Mouse (Mus musculus) midbrain, embryonic 13.5 days (tissue): ENCODE measurements around the gene Drc3. TPM values are rescaled to one million over a fixed set of nuclear protein-coding genes. Genes with fewer than 3 reads are reported as not detected.

Source experiments
- ATAC-seq: fragments of 200-750 bp; cut with Nextera tagmentation; 2 replicates; pipeline ENCODE4 v1.8.0; 2017; ENCODE audit warnings: mild to moderate bottlenecking, moderate TSS enrichment, moderate library complexity
- H3K27ac ChIP-seq: fragments of 300-500 bp; sonication (generic); 2 replicates; pipeline ENCODE4 v1.5.1; 2015; ENCODE audit warnings: inconsistent platforms, mild to moderate bottlenecking, moderate library complexity
- H3K27me3 ChIP-seq: fragments of 300-500 bp; sonication (generic); 2 replicates; pipeline ENCODE4 v1.6.1; 2015; ENCODE audit warnings: mild to moderate bottlenecking, inconsistent platforms
- H3K36me3 ChIP-seq: fragments of 300-500 bp; sonication (generic); 2 replicates; pipeline ENCODE4 v1.6.1; 2015; ENCODE audit warnings: mild to moderate bottlenecking, inconsistent platforms
- H3K4me1 ChIP-seq: fragments of 300-500 bp; sonication (generic); replicated peaks from 2 replicates; pipeline ENCODE4 v1.6.1; 2015; ENCODE audit warnings: inconsistent platforms
- H3K4me2 ChIP-seq: fragments of 300-500 bp; sonication (generic); replicated peaks from 2 replicates; pipeline ENCODE4 v1.6.1; 2015; ENCODE audit warnings: moderate library complexity, mild to moderate bottlenecking, inconsistent platforms
- H3K4me3 ChIP-seq: fragments of 300-500 bp; sonication (generic); replicated peaks from 2 replicates; pipeline ENCODE4 v1.5.1; 2015; ENCODE audit warnings: mild to moderate bottlenecking, inconsistent platforms
- H3K9ac ChIP-seq: fragments of 300-500 bp; sonication (generic); replicated peaks from 2 replicates; pipeline ENCODE4 v1.6.1; 2015; ENCODE audit warnings: mild to moderate bottlenecking, inconsistent platforms
- H3K9me3 ChIP-seq: fragments of 300-500 bp; sonication (generic); 2 replicates; pipeline ENCODE4 v1.6.1; 2016; ENCODE audit warnings: mild to moderate bottlenecking, inconsistent platforms
- WGBS: fragments of 180-500 bp; shearing (Covaris S2); methylation state at CpG from one replicate; pipeline ENCODE4 v1.1.7; 2015; 5-methylcytosine and 5-hydroxymethylcytosine counted together
- polyA plus RNA-seq: library from polyadenylated mRNA; unstranded; fragments of >200 nt; fragmentation: Nextera tagmentation; extraction: Ambion mirVana; gene quantifications from 2 replicates; pipeline ENCODE4 v1.2.1, GENCODE M21; 2015

Gene Drc3
- polyA plus RNA-seq, 1 experiment from 2014 or later = 5.1 TPM

- Histone ChIP-seq H3K9me3 (no peaks in the 10 kb centered on the region), H3K27ac (no peak overlapping the region), H3K36me3 (peaks cover 13% of the 10 kb centered on the region), H3K4me3 (no peak overlapping the region), H3K4me2 (no peak overlapping the region), H3K9ac (no peak overlapping the region), H3K4me1 (peaks cover 25% of the 10 kb centered on the region), H3K27me3 (no peaks in the 10 kb centered on the region)
- ATAC-seq = no peak
- WGBS = 93% methylated on average over 2 of the region's 2 CpGs
These were observed 59.8 kb downstream of the Drc3 start for GRCm38 (mm10) chr11:60412921-60413320.

GRCm38 (mm10) chr11:60416590-60416962 is 63.4 kb downstream of the Drc3 start:
- Histone ChIP-seq H3K9me3 (no peaks in the 10 kb centered on the region), H3K9ac (peak overlapping the region; percentile 85), H3K4me1 (peaks cover 43% of the 10 kb centered on the region), H3K36me3 (no peaks in the 10 kb centered on the region), H3K27ac (peak overlapping the region; percentile 68), H3K4me3 (peak overlapping the region; percentile 82), H3K4me2 (peak overlapping the region; percentile 95), H3K27me3 (no peaks in the 10 kb centered on the region)
- WGBS = under 1% methylated on average over 21 of the region's 21 CpGs
- no peak; the same call in 1 of the 2 replicates for ATAC-seq

- no peaks in the 10 kb centered on the region for H3K36me3 ChIP-seq
- peak within 1 kb of the TSS; percentile 79 for H3K27ac ChIP-seq
- peak within 1 kb of the TSS; percentile 95 for H3K4me2 ChIP-seq
- H3K9me3 ChIP-seq = no peaks in the 10 kb centered on the region
- H3K4me3 ChIP-seq = peak within 1 kb of the TSS; percentile 82
- WGBS = under 1% methylated on average over 75 of the region's 81 CpGs
- peak within 1 kb of the TSS; percentile 87 for H3K9ac ChIP-seq
- H3K4me1 ChIP-seq = peaks cover 43% of the 10 kb centered on the region
- H3K27me3 ChIP-seq = no peaks in the 10 kb centered on the region
- peak; percentile 97 for ATAC-seq
These were observed 64.0 kb downstream of the Drc3 start, which contains the start of gene Gid4 for GRCm38 (mm10) chr11:60416963-60417716. Gene Gid4, plus strand, starts transcription at chr11:60417145.

GRCm38 (mm10) chr11:60417717-60418472 is 64.8 kb downstream of the Drc3 start, which contains the start of gene Atpaf2:
Gene Atpaf2, minus strand, starts transcription at chr11:60418457.
- Histone ChIP-seq H3K4me2 (peak within 1 kb of the TSS; percentile 95), H3K27me3 (no peaks in the 10 kb centered on the region), H3K9ac (peak within 1 kb of the TSS; percentile 87), H3K27ac (peak within 1 kb of the TSS; percentile 79), H3K9me3 (no peaks in the 10 kb centered on the region), H3K4me1 (peaks cover 43% of the 10 kb centered on the region), H3K36me3 (no peaks in the 10 kb centered on the region), H3K4me3 (peak within 1 kb of the TSS; percentile 82)
- WGBS = 1% methylated on average over 38 of the region's 39 CpGs
- peak; percentile 67 for ATAC-seq

- WGBS = 32% methylated on average over 6 of the region's 6 CpGs
- Histone ChIP-seq H3K9ac (peak overlapping the region; percentile 87), H3K9me3 (no peaks in the 10 kb centered on the region), H3K4me1 (peaks cover 43% of the 10 kb centered on the region), H3K4me2 (peak overlapping the region; percentile 95), H3K36me3 (no peaks in the 10 kb centered on the region), H3K4me3 (peak overlapping the region; percentile 82), H3K27ac (peak overlapping the region; percentile 79; the same call in 1 of the 2 replicates), H3K27me3 (no peaks in the 10 kb centered on the region)
- no peak for ATAC-seq
These were observed 65.3 kb downstream of the Drc3 start for GRCm38 (mm10) chr11:60418473-60418803.

- H3K4me3 ChIP-seq = no peak overlapping the region
- no peaks in the 10 kb centered on the region for H3K27me3 ChIP-seq
- H3K9me3 ChIP-seq = no peaks in the 10 kb centered on the region
- WGBS = 61% methylated on average over 6 of the region's 6 CpGs
- H3K4me1 ChIP-seq = peaks cover 19% of the 10 kb centered on the region
- H3K27ac ChIP-seq = no peak overlapping the region
- ATAC-seq = no peak
- no peak overlapping the region for H3K4me2 ChIP-seq
- H3K36me3 ChIP-seq = peaks cover 10% of the 10 kb centered on the region
- no peak overlapping the region for H3K9ac ChIP-seq
These were observed 69.0 kb downstream of the Drc3 start for GRCm38 (mm10) chr11:60422046-60422668.

GRCm38 (mm10) chr11:60423006-60423405 is 69.9 kb downstream of the Drc3 start:
- Histone ChIP-seq H3K36me3 (peaks cover 18% of the 10 kb centered on the region), H3K4me2 (no peak overlapping the region), H3K27ac (no peak overlapping the region), H3K4me3 (no peak overlapping the region), H3K9me3 (no peaks in the 10 kb centered on the region), H3K27me3 (no peaks in the 10 kb centered on the region), H3K9ac (no peak overlapping the region), H3K4me1 (peaks cover 17% of the 10 kb centered on the region)
- no peak for ATAC-seq
- 74% methylated on average over 1 of the region's 1 CpGs for WGBS

GRCm38 (mm10) chr11:60426417-60426816 is 73.3 kb downstream of the Drc3 start:
- Histone ChIP-seq H3K9me3 (no peaks in the 10 kb centered on the region), H3K4me3 (no peak overlapping the region), H3K4me2 (no peak overlapping the region), H3K36me3 (peaks cover 35% of the 10 kb centered on the region), H3K9ac (no peak overlapping the region), H3K27ac (no peak overlapping the region), H3K27me3 (no peaks in the 10 kb centered on the region), H3K4me1 (no peaks in the 10 kb centered on the region)
- no peak for ATAC-seq
- 76% methylated on average over 1 of the region's 1 CpGs for WGBS

GRCm38 (mm10) chr11:60427628-60428027 is 74.5 kb downstream of the Drc3 start:
- Histone ChIP-seq H3K27ac (no peak overlapping the region), H3K4me2 (no peak overlapping the region), H3K9ac (no peak overlapping the region), H3K36me3 (peaks cover 47% of the 10 kb centered on the region), H3K4me3 (no peak overlapping the region), H3K27me3 (no peaks in the 10 kb centered on the region), H3K4me1 (no peaks in the 10 kb centered on the region), H3K9me3 (no peaks in the 10 kb centered on the region)
- WGBS = 91% methylated on average over 3 of the region's 3 CpGs
- ATAC-seq = no peak

GRCm38 (mm10) chr11:60433501-60433900 is 80.4 kb downstream of the Drc3 start:
- no peak overlapping the region for H3K4me3 ChIP-seq
- H3K4me1 ChIP-seq = no peaks in the 10 kb centered on the region
- H3K27me3 ChIP-seq = no peaks in the 10 kb centered on the region
- peaks cover 77% of the 10 kb centered on the region for H3K36me3 ChIP-seq
- H3K9me3 ChIP-seq = no peaks in the 10 kb centered on the region
- no peak overlapping the region for H3K9ac ChIP-seq
- no peak for ATAC-seq
- H3K4me2 ChIP-seq = no peak overlapping the region
- no peak overlapping the region for H3K27ac ChIP-seq

- H3K4me3 ChIP-seq = no peak overlapping the region
- WGBS = 94% methylated on average over 1 of the region's 1 CpGs
- no peak overlapping the region for H3K9ac ChIP-seq
- peaks cover 78% of the 10 kb centered on the region for H3K36me3 ChIP-seq
- ATAC-seq = no peak
- H3K9me3 ChIP-seq = no peaks in the 10 kb centered on the region
- H3K4me2 ChIP-seq = no peak overlapping the region
- no peak overlapping the region for H3K27ac ChIP-seq
- H3K27me3 ChIP-seq = no peaks in the 10 kb centered on the region
- no peaks in the 10 kb centered on the region for H3K4me1 ChIP-seq
These were observed 82.0 kb downstream of the Drc3 start for GRCm38 (mm10) chr11:60435133-60435532.

GRCm38 (mm10) chr11:60436618-60437017 is 83.5 kb downstream of the Drc3 start:
- no peak for ATAC-seq
- WGBS = 92% methylated on average over 3 of the region's 3 CpGs
- Histone ChIP-seq H3K27ac (no peak overlapping the region), H3K9me3 (no peaks in the 10 kb centered on the region), H3K4me2 (no peak overlapping the region), H3K27me3 (no peaks in the 10 kb centered on the region), H3K4me1 (no peaks in the 10 kb centered on the region), H3K9ac (no peak overlapping the region), H3K36me3 (peaks cover 81% of the 10 kb centered on the region), H3K4me3 (no peak overlapping the region)
